Mouse (Mus musculus) midbrain, embryonic 10.5 days (tissue): ENCODE data around the gene Aspa. TPM values are rescaled to one million over a fixed set of nuclear protein-coding genes. Genes with fewer than 3 reads are reported as not detected.

ENCODE experiments used
- polyA plus RNA-seq: library from polyadenylated mRNA; unstranded; fragments of >200 nt; fragmentation: Nextera tagmentation; extraction: Ambion mirVana; gene quantifications from 2 replicates; pipeline ENCODE4 v1.2.1, GENCODE M21; 2016

The Aspa gene
- polyA plus RNA-seq, 1 experiment from 2014 or later, result not detected

Other genes with a start within 250 kb of the Aspa start
- 0.39 and 0.60 TPM in 2 replicates for gene Itgae, start 239.0 kb downstream of the Aspa start, polyA plus RNA-seq
- 22.4 and 24.5 TPM in 2 replicates for gene Haspin, start 191.3 kb downstream of the Aspa start, polyA plus RNA-seq
- 0.21 and 0.29 TPM in 2 replicates for gene P2rx5, start 169.2 kb downstream of the Aspa start, polyA plus RNA-seq
- gene Emc6, start 152.6 kb downstream of the Aspa start, polyA plus RNA-seq, result 132 and 137 TPM in 2 replicates
- gene Tax1bp3, start 152.5 kb downstream of the Aspa start, polyA plus RNA-seq, result 175 and 199 TPM in 2 replicates
- 15.1 and 17.2 TPM in 2 replicates for gene Ctns, start 130.6 kb downstream of the Aspa start, polyA plus RNA-seq
- gene Shpk, start 130.1 kb downstream of the Aspa start, polyA plus RNA-seq, result 0.97 and 1.0 TPM in 2 replicates
- not detected in 2 replicates for gene Trpv1, start 95.3 kb downstream of the Aspa start, polyA plus RNA-seq
- gene Trpv3, start 62.2 kb downstream of the Aspa start, polyA plus RNA-seq, result not detected in 2 replicates
- gene Gm49340, start 145 bp upstream of the Aspa start, polyA plus RNA-seq, result not detected in 2 replicates
- gene Spata22, start 145 bp upstream of the Aspa start, polyA plus RNA-seq, result not detected in 2 replicates
- gene Olfr20, start 21.2 kb upstream of the Aspa start, polyA plus RNA-seq, result not detected in 2 replicates
- gene Olfr376, start 41.6 kb upstream of the Aspa start, polyA plus RNA-seq, result not detected in 2 replicates
- not detected in 2 replicates for gene Olfr1, start 70.0 kb upstream of the Aspa start, polyA plus RNA-seq
- gene Olfr378, start 98.9 kb upstream of the Aspa start, polyA plus RNA-seq, result not detected in 2 replicates
- gene Olfr380, start 127.9 kb upstream of the Aspa start, polyA plus RNA-seq, result not detected in 2 replicates
- not detected in 2 replicates for gene Olfr381, start 162.0 kb upstream of the Aspa start, polyA plus RNA-seq
- gene Olfr382, start 187.6 kb upstream of the Aspa start, polyA plus RNA-seq, result not detected in 2 replicates